Mouse (Mus musculus): ENCODE results near the gene Ephb2. TPM values are rescaled to one million over a fixed set of nuclear protein-coding genes. Genes with fewer than 3 reads are reported as not detected.

Ephb2 gene
- polyA plus RNA-seq, 2 experiments: 0.17 to 0.41 TPM

GRCm38 (mm10) chr4:136760882-136761281 lies 74.9 kb downstream of the Ephb2 start:
- Histone ChIP-seq H3K36me3 (replicated peaks; ENCODE audit: control insufficient read depth, insufficient read depth, low read depth) (no peaks in the 10 kb centered on the region), H3K9ac (replicated peaks) (no peak overlapping the region), H3K4me3 (ENCODE audit: insufficient read depth in 1 of 2, low read depth in 2 of 2, low read length in 2 of 2) (no peak overlapping the region), H3K27ac (no peak overlapping the region), H3K4me2 (ENCODE audit: low read depth) (no peak overlapping the region), H3K9me3 (ENCODE audit: control insufficient read depth, low read length) (no peaks in the 10 kb centered on the region), H3K27me3 (ENCODE audit: control insufficient read depth, insufficient read depth, low read length) (0 out of 2 replicates have a peak, but pooled peaks cover under 1% of the 10 kb centered on the region), H3K4me1 (replicated peaks; ENCODE audit: control insufficient read depth in 2 of 2, insufficient read depth in 2 of 2, low read length in 1 of 2) (no peaks in the 10 kb centered on the region)
- TF ChIP-seq EP300 (IDR thresholded peaks at IDR 0.05; ENCODE audit: low read depth) (no peak), CTCF (IDR thresholded peaks at IDR 0.05; ENCODE audit: low read depth) (no peak)
- WGBS (ENCODE audit: insufficient replicate concordance): 30% methylated on average over 11 of the region's 11 CpGs
- ATAC-seq (ENCODE audit: insufficient read depth): no peak
- DNase-seq (ENCODE audit: low read depth in 3 of 3, low spot score in 3 of 3): no peak

GRCm38 (mm10) chr4:136757096-136757495 lies 78.7 kb downstream of the Ephb2 start:
- DNase-seq (ENCODE audit: low read depth in 3 of 3, low spot score in 3 of 3) (no peak), ATAC-seq (ENCODE audit: insufficient read depth) (no peak)
- no peak overlapping the region for H3K27ac ChIP-seq
- WGBS (ENCODE audit: insufficient replicate concordance): 47% methylated on average over 4 of the region's 4 CpGs
- no peaks in the 10 kb centered on the region for H3K9me3 ChIP-seq (ENCODE audit: control insufficient read depth, low read length)
- H3K4me2 ChIP-seq (ENCODE audit: low read depth): no peak overlapping the region
- H3K9ac ChIP-seq (replicated peaks): no peak overlapping the region
- H3K36me3 ChIP-seq (replicated peaks; ENCODE audit: control insufficient read depth, insufficient read depth, low read depth): no peaks in the 10 kb centered on the region
- no peaks in the 10 kb centered on the region for H3K4me1 ChIP-seq (replicated peaks; ENCODE audit: control insufficient read depth in 2 of 2, insufficient read depth in 2 of 2, low read length in 1 of 2)
- no peak for TF ChIP-seq EP300 (IDR thresholded peaks at IDR 0.05; ENCODE audit: low read depth)
- TF ChIP-seq CTCF (IDR thresholded peaks at IDR 0.05; ENCODE audit: low read depth): no peak
- H3K27me3 ChIP-seq (ENCODE audit: control insufficient read depth, insufficient read depth, low read length): peaks cover 7% of the 10 kb centered on the region; the same call in 1 of the 2 replicates
- no peak overlapping the region for H3K4me3 ChIP-seq (ENCODE audit: insufficient read depth in 1 of 2, low read depth in 2 of 2, low read length in 2 of 2)

- WGBS (ENCODE audit: insufficient replicate concordance): 51% methylated on average over 6 of the region's 6 CpGs
- Histone ChIP-seq H3K9ac (replicated peaks) (no peak overlapping the region), H3K36me3 (replicated peaks; ENCODE audit: control insufficient read depth, insufficient read depth, low read depth) (no peaks in the 10 kb centered on the region), H3K4me2 (ENCODE audit: low read depth) (no peak overlapping the region), H3K9me3 (ENCODE audit: control insufficient read depth, low read length) (no peaks in the 10 kb centered on the region), H3K4me3 (ENCODE audit: insufficient read depth in 1 of 2, low read depth in 2 of 2, low read length in 2 of 2) (no peak overlapping the region), H3K27me3 (ENCODE audit: control insufficient read depth, insufficient read depth, low read length) (peaks cover 7% of the 10 kb centered on the region; the same call in 1 of the 2 replicates), H3K27ac (no peak overlapping the region), H3K4me1 (replicated peaks; ENCODE audit: control insufficient read depth in 2 of 2, insufficient read depth in 2 of 2, low read length in 1 of 2) (no peaks in the 10 kb centered on the region)
- TF ChIP-seq EP300 (IDR thresholded peaks at IDR 0.05; ENCODE audit: low read depth) (no peak), CTCF (IDR thresholded peaks at IDR 0.05; ENCODE audit: low read depth) (no peak)
- DNase-seq (ENCODE audit: low read depth in 3 of 3, low spot score in 3 of 3) (no peak), ATAC-seq (ENCODE audit: insufficient read depth) (no peak)
These were observed 79.3 kb downstream of the Ephb2 start for GRCm38 (mm10) chr4:136756486-136756885.

- Histone ChIP-seq H3K9me3 (ENCODE audit: control insufficient read depth, low read length) (no peaks in the 10 kb centered on the region), H3K36me3 (replicated peaks; ENCODE audit: control insufficient read depth, insufficient read depth, low read depth) (no peaks in the 10 kb centered on the region), H3K4me3 (ENCODE audit: insufficient read depth in 1 of 2, low read depth in 2 of 2, low read length in 2 of 2) (no peak overlapping the region), H3K9ac (replicated peaks) (no peak overlapping the region), H3K4me2 (ENCODE audit: low read depth) (peak overlapping the region; percentile 49), H3K27ac (no peak overlapping the region), H3K27me3 (ENCODE audit: control insufficient read depth, insufficient read depth, low read length) (peaks cover 7% of the 10 kb centered on the region; the same call in 1 of the 2 replicates), H3K4me1 (replicated peaks; ENCODE audit: control insufficient read depth in 2 of 2, insufficient read depth in 2 of 2, low read length in 1 of 2) (no peaks in the 10 kb centered on the region)
- ATAC-seq (ENCODE audit: insufficient read depth) (no peak), DNase-seq (ENCODE audit: low read depth in 3 of 3, low spot score in 3 of 3) (no peak)
- no peak for TF ChIP-seq EP300 (IDR thresholded peaks at IDR 0.05; ENCODE audit: low read depth)
- no peak for TF ChIP-seq CTCF (IDR thresholded peaks at IDR 0.05; ENCODE audit: low read depth)
- 1% methylated on average over 31 of the region's 31 CpGs for WGBS (ENCODE audit: insufficient replicate concordance)
These were observed 80.4 kb downstream of the Ephb2 start for GRCm38 (mm10) chr4:136755364-136755811.

- H3K9ac ChIP-seq (replicated peaks): no peak overlapping the region
- H3K4me1 ChIP-seq (replicated peaks; ENCODE audit: control insufficient read depth in 2 of 2, insufficient read depth in 2 of 2, low read length in 1 of 2): no peaks in the 10 kb centered on the region
- TF ChIP-seq CTCF (IDR thresholded peaks at IDR 0.05; ENCODE audit: low read depth) (no peak), EP300 (IDR thresholded peaks at IDR 0.05; ENCODE audit: low read depth) (no peak)
- no peak overlapping the region for H3K4me3 ChIP-seq (ENCODE audit: insufficient read depth in 1 of 2, low read depth in 2 of 2, low read length in 2 of 2)
- no peaks in the 10 kb centered on the region for H3K9me3 ChIP-seq (ENCODE audit: control insufficient read depth, low read length)
- no peak overlapping the region for H3K4me2 ChIP-seq (ENCODE audit: low read depth)
- ATAC-seq (ENCODE audit: insufficient read depth): no peak
- WGBS (ENCODE audit: insufficient replicate concordance): 63% methylated on average over 8 of the region's 8 CpGs
- peaks cover 7% of the 10 kb centered on the region; the same call in 1 of the 2 replicates for H3K27me3 ChIP-seq (ENCODE audit: control insufficient read depth, insufficient read depth, low read length)
- no peaks in the 10 kb centered on the region for H3K36me3 ChIP-seq (replicated peaks; ENCODE audit: control insufficient read depth, insufficient read depth, low read depth)
- no peak overlapping the region for H3K27ac ChIP-seq
- no peak for DNase-seq (ENCODE audit: low read depth in 3 of 3, low spot score in 3 of 3)
These were observed 81.5 kb downstream of the Ephb2 start for GRCm38 (mm10) chr4:136754256-136754655.
